Mouse (Mus musculus): ENCODE data around the gene Eln.

DNA sequence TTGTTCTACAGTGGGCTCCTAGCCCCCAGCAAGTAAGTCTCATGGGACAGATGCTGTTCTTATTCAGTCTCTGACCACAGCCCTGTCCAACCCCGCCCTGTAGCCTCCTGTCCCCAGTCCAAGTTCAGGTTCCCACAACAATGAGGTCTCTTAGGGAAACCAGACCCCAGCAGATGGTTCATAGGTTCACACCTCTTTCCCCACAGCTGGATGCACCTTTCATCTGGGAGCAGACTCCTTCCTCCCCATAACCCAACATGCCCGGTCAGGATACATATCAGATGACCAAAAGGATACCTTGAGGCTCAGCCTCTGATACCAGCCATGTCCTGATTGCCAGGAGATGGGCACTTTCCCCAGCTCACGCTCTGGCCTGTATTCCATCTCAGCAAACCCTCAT lies 1.3 kb downstream of the Eln start:
- TF ChIP-seq POLR2A (IDR thresholded peaks at IDR 0.05; ENCODE audit: control insufficient read depth, extremely low read depth, insufficient read depth, low read length, poor library complexity) (no peak), CTCF (IDR thresholded peaks at IDR 0.05; ENCODE audit: borderline replicate concordance, control insufficient read depth, extremely low read depth, insufficient read depth, low read length, poor library complexity) (no peak)
